Mouse (Mus musculus) lung, adult 2 months (tissue): Measurements from ENCODE around the gene Klhl29. TPM values are rescaled to one million over a fixed set of nuclear protein-coding genes. Genes with fewer than 3 reads are reported as not detected.

Source experiments
- DNase-seq: peaks from one replicate; pipeline ENCODE4 v3.0.0; 2022
- H3K4me1 ChIP-seq: fragments of 200-500 bp; 2 replicates; pipeline ENCODE4 v1.6.1; 2011; ENCODE audit warnings: low read length; ENCODE audit not compliant: control insufficient read depth, insufficient read depth
- H3K4me3 ChIP-seq: fragments of 200-500 bp; replicated peaks from 2 replicates; pipeline ENCODE3; 2011; ENCODE audit warnings: low read depth, mild to moderate bottlenecking, control low read depth, low read length; ENCODE audit errors: extremely low read depth
- CTCF ChIP-seq: fragments of 200-500 bp; IDR thresholded peaks from 2 replicates; pipeline ENCODE4 v1.5.1; 2011; ENCODE audit warnings: mild to moderate bottlenecking, low read length, control low read depth; ENCODE audit not compliant: insufficient read depth
- POLR2A ChIP-seq: fragments of 200-500 bp; IDR thresholded peaks from 2 replicates; pipeline ENCODE4 v1.6.1; 2011; ENCODE audit warnings: low read depth, mild to moderate bottlenecking, control low read depth, low read length, borderline replicate concordance; ENCODE audit errors: extremely low read depth
- WGBS: fragments of 180-500 bp; shearing (Covaris S2); methylation state at CpG from one replicate; pipeline ENCODE4 v1.1.7; 2018; 5-methylcytosine and 5-hydroxymethylcytosine counted together
- polyA plus RNA-seq: library from polyadenylated mRNA; depleted of rRNA; stranded (reverse); fragments of >200 nt; gene quantifications from 2 replicates; pipeline ENCODE4 v1.2.3, GENCODE M21; 2012

The Klhl29 gene
- polyA plus RNA-seq, 1 experiment: 4.6 TPM

- DNase-seq: no peak
- Histone ChIP-seq H3K4me3 (no peak overlapping the region), H3K4me1 (no peaks in the 10 kb centered on the region)
- TF ChIP-seq POLR2A: no peak
- no peak for TF ChIP-seq CTCF
- 77% methylated on average over 9 of the region's 9 CpGs for WGBS
Measured at GRCm38 (mm10) chr12:5316029-5316567, 59.4 kb downstream of the Klhl29 start.

GRCm38 (mm10) chr12:5307923-5308322 lies 67.6 kb downstream of the Klhl29 start:
- TF ChIP-seq CTCF (no peak), POLR2A (no peak)
- no peaks in the 10 kb centered on the region for H3K4me1 ChIP-seq
- H3K4me3 ChIP-seq: no peak overlapping the region
- no peak for DNase-seq
- 86% methylated on average over 2 of the region's 2 CpGs for WGBS

- 35% methylated on average over 1 of the region's 1 CpGs for WGBS
Measured at GRCm38 (mm10) chr12:5305466-5305865, 70.0 kb downstream of the Klhl29 start.

GRCm38 (mm10) chr12:5303912-5304311 lies 71.6 kb downstream of the Klhl29 start:
- WGBS: 68% methylated on average over 5 of the region's 5 CpGs
- peak; percentile 45 for DNase-seq
- no peak overlapping the region for H3K4me3 ChIP-seq
- no peaks in the 10 kb centered on the region for H3K4me1 ChIP-seq
- no peak for TF ChIP-seq POLR2A
- TF ChIP-seq CTCF: no peak

More at GRCm38 (mm10) chr12:5305466-5305865, 70.0 kb downstream of the Klhl29 start:
- no peaks in the 10 kb centered on the region for H3K4me1 ChIP-seq
- no peak overlapping the region for H3K4me3 ChIP-seq
- TF ChIP-seq CTCF (no peak), POLR2A (no peak)
- no peak for DNase-seq

GRCm38 (mm10) chr12:5303100-5303499 lies 72.4 kb downstream of the Klhl29 start:
- Histone ChIP-seq H3K4me1 (no peaks in the 10 kb centered on the region), H3K4me3 (no peak overlapping the region)
- 85% methylated on average over 4 of the region's 4 CpGs for WGBS
- TF ChIP-seq CTCF (no peak), POLR2A (no peak)
- DNase-seq: no peak

- 76% methylated on average over 5 of the region's 5 CpGs for WGBS
Measured at GRCm38 (mm10) chr12:5301841-5302240, 73.6 kb downstream of the Klhl29 start.

GRCm38 (mm10) chr12:5296422-5296821 lies 79.1 kb downstream of the Klhl29 start:
- no peak for TF ChIP-seq POLR2A
- TF ChIP-seq CTCF: no peak
- WGBS: 79% methylated on average over 7 of the region's 7 CpGs

More at GRCm38 (mm10) chr12:5301841-5302240, 73.6 kb downstream of the Klhl29 start:
- Histone ChIP-seq H3K4me3 (no peak overlapping the region), H3K4me1 (no peaks in the 10 kb centered on the region)
- no peak for DNase-seq
- TF ChIP-seq POLR2A (no peak), CTCF (no peak)

GRCm38 (mm10) chr12:5292316-5292715 lies 83.2 kb downstream of the Klhl29 start:
- no peak for TF ChIP-seq POLR2A
- no peak overlapping the region for H3K4me3 ChIP-seq
- no peaks in the 10 kb centered on the region for H3K4me1 ChIP-seq
- 83% methylated on average over 7 of the region's 7 CpGs for WGBS
- no peak for DNase-seq

More at GRCm38 (mm10) chr12:5296422-5296821, 79.1 kb downstream of the Klhl29 start:
- Histone ChIP-seq H3K4me3 (no peak overlapping the region), H3K4me1 (no peaks in the 10 kb centered on the region)
- no peak for DNase-seq

- no peaks in the 10 kb centered on the region for H3K4me1 ChIP-seq
- no peak overlapping the region for H3K4me3 ChIP-seq
- TF ChIP-seq POLR2A: no peak
- TF ChIP-seq CTCF: no peak
- WGBS: 85% methylated on average over 11 of the region's 11 CpGs
- no peak for DNase-seq
Measured at GRCm38 (mm10) chr12:5285579-5285978, 89.9 kb downstream of the Klhl29 start.

GRCm38 (mm10) chr12:5284961-5285360 lies 90.5 kb downstream of the Klhl29 start:
- DNase-seq: no peak
- H3K4me1 ChIP-seq: no peaks in the 10 kb centered on the region
- whole genome bisulfite sequencing: 84% methylated on average over 6 of the region's 6 CpGs
- no peak overlapping the region for H3K4me3 ChIP-seq
- no peak for TF ChIP-seq CTCF
- no peak for TF ChIP-seq POLR2A

- no peak for TF ChIP-seq CTCF
- TF ChIP-seq POLR2A: no peak
- no peak for DNase-seq
Measured at GRCm38 (mm10) chr12:5283654-5284053, 91.8 kb downstream of the Klhl29 start.

GRCm38 (mm10) chr12:5282611-5283010 lies 92.9 kb downstream of the Klhl29 start:
- WGBS: 68% methylated on average over 2 of the region's 2 CpGs
- H3K4me1 ChIP-seq: no peaks in the 10 kb centered on the region
- no peak for DNase-seq
- H3K4me3 ChIP-seq: no peak overlapping the region
- no peak for TF ChIP-seq POLR2A
- no peak for TF ChIP-seq CTCF

More at GRCm38 (mm10) chr12:5283654-5284053, 91.8 kb downstream of the Klhl29 start:
- Histone ChIP-seq H3K4me3 (no peak overlapping the region), H3K4me1 (no peaks in the 10 kb centered on the region)
- WGBS: 76% methylated on average over 2 of the region's 2 CpGs
